Mouse (Mus musculus) inflammation-experienced regulatory T-cells, adult 6 months (primary cell): ENCODE measurements around the gene Zfp318. TPM values are rescaled to one million over a fixed set of nuclear protein-coding genes. Genes with fewer than 3 reads are reported as not detected.

Experiments
- ATAC-seq: one replicate; pipeline ENCODE4 v1.8.0; 2017
- polyA plus RNA-seq, 3 experiments: library from polyadenylated mRNA; unstranded; fragments of 100-300 nt; shearing (Covaris generic); gene quantifications; one replicate each; pipeline ENCODE4 v1.2.1; 2017

The Zfp318 gene
- polyA plus RNA-seq, 3 experiments from 2014 or later = 2.5 to 5.7 (median 3.9) TPM

GRCm38 (mm10) chr17:46452683-46453082 is 69.2 kb downstream of the Zfp318 start:
- no peak for ATAC-seq

GRCm38 (mm10) chr17:46453302-46453948 is 69.9 kb downstream of the Zfp318 start:
- ATAC-seq = no peak

GRCm38 (mm10) chr17:46453970-46454411 is 70.5 kb downstream of the Zfp318 start:
- no peak for ATAC-seq

GRCm38 (mm10) chr17:46454539-46454938 is 71.0 kb downstream of the Zfp318 start:
- ATAC-seq = no peak

- no peak for ATAC-seq
Measured at GRCm38 (mm10) chr17:46455110-46455691, 71.7 kb downstream of the Zfp318 start.

- ATAC-seq = no peak
Measured at GRCm38 (mm10) chr17:46457791-46458190, 74.3 kb downstream of the Zfp318 start.

GRCm38 (mm10) chr17:46458439-46458838 is 74.9 kb downstream of the Zfp318 start:
- ATAC-seq = no peak

GRCm38 (mm10) chr17:46460673-46461072 is 77.1 kb downstream of the Zfp318 start:
- ATAC-seq = no peak

- ATAC-seq = no peak
Measured at GRCm38 (mm10) chr17:46461347-46461746, 77.8 kb downstream of the Zfp318 start.

- ATAC-seq = no peak
Measured at GRCm38 (mm10) chr17:46462226-46462625, 78.7 kb downstream of the Zfp318 start.

- ATAC-seq = no peak
Measured at GRCm38 (mm10) chr17:46467830-46468229, 84.3 kb downstream of the Zfp318 start.

Other genes starting within 250 kb of the Zfp318 start
- gene Rsph9, start 239.5 kb upstream of the Zfp318 start, polyA plus RNA-seq = 1 to 10 TPM in 2 of 3 experiments, under 1 TPM in 1; 0.94 to 2.3 (median 1.3) TPM
- 10 to 100 TPM; 47.3 to 55.4 (median 53.1) TPM for gene Mad2l1bp, start 230.2 kb upstream of the Zfp318 start, polyA plus RNA-seq
- 10 to 100 TPM; 47.8 to 71.3 (median 51.3) TPM for gene Gtpbp2, start 222.7 kb upstream of the Zfp318 start, polyA plus RNA-seq
- 10 to 100 TPM in 1 of 3 experiments, 1 to 10 TPM in 2; 6.4 to 20.1 (median 8.2) TPM for gene Polh, start 181.1 kb upstream of the Zfp318 start, polyA plus RNA-seq
- gene Xpo5, start 180.9 kb upstream of the Zfp318 start, polyA plus RNA-seq = 10 to 100 TPM; 24.9 to 35.4 (median 28.8) TPM
- 100 to 1,000 TPM in 2 of 3 experiments, 10 to 100 TPM in 1; 76.3 to 119 (median 100) TPM for gene Polr1c, start 135.7 kb upstream of the Zfp318 start, polyA plus RNA-seq
- 10 to 100 TPM; 44.2 to 58.7 (median 47.1) TPM for gene Yipf3, start 135.7 kb upstream of the Zfp318 start, polyA plus RNA-seq
- under 1 TPM in 1 of 3 experiments, not detected in 2; 0.28 TPM for gene Lrrc73, start 130.2 kb upstream of the Zfp318 start, polyA plus RNA-seq
- gene Tjap1, start 100.7 kb upstream of the Zfp318 start, polyA plus RNA-seq = 10 to 100 TPM; 16.2 to 20.0 (median 19.1) TPM
- not detected for gene Dlk2, start 86.3 kb upstream of the Zfp318 start, polyA plus RNA-seq
- 1 to 10 TPM; 1.8 to 3.9 (median 2.8) TPM for gene Abcc10, start 55.4 kb upstream of the Zfp318 start, polyA plus RNA-seq
- gene Crip3, start 45.2 kb downstream of the Zfp318 start, polyA plus RNA-seq = not detected
- gene Slc22a7, start 54.7 kb downstream of the Zfp318 start, polyA plus RNA-seq = not detected
- gene Ttbk1, start 103.9 kb downstream of the Zfp318 start, polyA plus RNA-seq = 1 to 10 TPM in 1 of 3 experiments, under 1 TPM in 2; 0.57 to 1.2 (median 0.58) TPM
- 10 to 100 TPM in 1 of 3 experiments, 1 to 10 TPM in 2; 4.6 to 17.6 (median 6.8) TPM for gene Dnph1, start 113.0 kb downstream of the Zfp318 start, polyA plus RNA-seq
- 1 to 10 TPM in 2 of 3 experiments, under 1 TPM in 1; 0.78 to 7.5 (median 3.1) TPM for gene Cul9, start 162.7 kb downstream of the Zfp318 start, polyA plus RNA-seq
- 10 to 100 TPM in 1 of 3 experiments, 1 to 10 TPM in 2; 4.8 to 15.7 (median 7.7) TPM for gene Srf, start 172.4 kb downstream of the Zfp318 start, polyA plus RNA-seq
- not detected for gene Ptk7, start 245.8 kb downstream of the Zfp318 start, polyA plus RNA-seq